40 mouse cellular contexts compared by ENCODE assay signal in genomic region chr15:78157330-78157729, GRCm38 (mm10). TPM values are rescaled to one million over a fixed set of nuclear protein-coding genes. Genes with fewer than 3 reads are reported as not detected.
"Had no signal": no experiment of that assay in that cellular context is flagged by ENCODE, and none has a peak within 500 bp of the region (broad histone marks: within the 10 kb centered on the region; RNA-seq: fewer than 3 reads in every experiment).

No protein-coding gene starts in this region.

- H3K4me1 ChIP-seq: heart, embryonic 12.5 days; heart, embryonic 13.5 days; heart, embryonic 15.5 days; intestine, embryonic 15.5 days; kidney, embryonic 15.5 days had no signal

- H3K27me3 ChIP-seq: hindbrain, embryonic 12.5 days; hindbrain, embryonic 13.5 days; hindbrain, embryonic 15.5 days; intestine, embryonic 15.5 days; kidney, embryonic 15.5 days had no signal

- H3K27ac ChIP-seq: heart, embryonic 13.5 days; heart, embryonic 15.5 days; hindbrain, embryonic 10.5 days; hindbrain, embryonic 12.5 days; hindbrain, embryonic 13.5 days; hindbrain, embryonic 14.5 days; hindbrain, embryonic 15.5 days; hindbrain, postnatal 0 days; intestine, embryonic 15.5 days; kidney, embryonic 15.5 days; kidney, postnatal 0 days; layer of hippocampus, adult 2 months; left cerebral cortex, adult 2 months had no signal

- DNase-seq: heart, postnatal 10 days; heart, postnatal 14 days; heart, postnatal 36 days; heart, postnatal 4 days; kidney, adult 11 months; kidney, adult 18-20 months; kidney, adult 2 months; kidney, adult 8-10 months; kidney, adult 9 months; kidney, postnatal 10 days; kidney, postnatal 14 days; kidney, postnatal 25 days; kidney, postnatal 36 days; kidney, postnatal 4 days; layer of hippocampus, adult 9-11 months; layer of hippocampus, postnatal 36 days had no signal

- H3K4me3 ChIP-seq: heart, embryonic 12.5 days; heart, embryonic 13.5 days; heart, embryonic 15.5 days; hindbrain, embryonic 10.5 days; hindbrain, embryonic 12.5 days; hindbrain, embryonic 13.5 days; hindbrain, embryonic 15.5 days; intestine, embryonic 15.5 days; kidney, embryonic 15.5 days; layer of hippocampus, adult 2 months; left cerebral cortex, adult 2 months had no signal

RNA-seq across cellular contexts. Expression of gene Cacng2, which starts 37.5 kb away (rescaled TPM):
- polyA plus RNA-seq: heart, embryonic 12.5 days; heart, embryonic 13.5 days; heart, embryonic 14.5 days; heart, embryonic 15.5 days; heart, embryonic 16.5 days; heart, postnatal 0 days; inflammation-experienced regulatory T-cells, adult 6 months; kidney, embryonic 14.5 days; kidney, embryonic 16.5 days; kidney, postnatal 0 days; large intestine, adult 2 months had no signal

RNA-seq across cellular contexts. Expression of gene Pvalb, which starts 48.9 kb away (rescaled TPM):
- polyA plus RNA-seq: inflammation-experienced regulatory T-cells, adult 6 months; intestine, embryonic 14.5 days; intestine, embryonic 15.5 days; intestine, embryonic 16.5 days; intestine, postnatal 0 days; kidney, embryonic 14.5 days; kidney, embryonic 15.5 days had no signal
